Mouse (Mus musculus): ENCODE data around the gene Fabp3. TPM values are rescaled to one million over a fixed set of nuclear protein-coding genes. Genes with fewer than 3 reads are reported as not detected.

Fabp3 gene
- polyA plus RNA-seq, 1 experiment from 2014 or later: 170 TPM

DNA sequence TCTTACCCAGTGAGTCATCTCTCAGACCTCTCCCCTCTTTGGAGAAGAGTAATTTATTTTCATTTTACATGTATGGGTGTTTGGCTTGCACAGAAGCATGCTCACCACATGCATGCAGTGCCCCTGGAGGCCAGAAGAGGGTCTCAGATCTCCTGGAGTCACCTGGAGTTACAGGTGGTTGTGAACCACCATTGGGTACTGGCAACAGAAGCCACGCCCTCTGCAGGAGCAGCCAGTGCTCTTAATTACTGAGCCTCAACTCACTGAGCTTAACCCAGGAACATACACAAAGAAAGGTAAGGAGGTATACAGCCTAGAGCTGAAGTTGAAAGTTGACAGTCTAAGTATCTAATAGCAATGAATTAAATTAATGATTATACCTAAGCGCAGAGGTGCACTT, 17.1 kb downstream of the Fabp3 start:
- Histone ChIP-seq H3K36me3 (ENCODE audit: control insufficient read depth, insufficient read depth, low read length) (peaks cover 73% of the 10 kb centered on the region), H3K9ac (replicated peaks; ENCODE audit: low read length) (no peak overlapping the region)
- 90% methylated on average over 2 of the region's 2 CpGs for WGBS

GRCm38 (mm10) chr4:130327366-130327765, 19.0 kb downstream of the Fabp3 start:
- ATAC-seq (ENCODE audit: low FRiP score, low TSS enrichment) (no peak), DNase-seq (no peak)
- Histone ChIP-seq H3K4me2 (ENCODE audit: low read length) (no peak overlapping the region), H3K27ac (replicated peaks; ENCODE audit: low read depth, low read length) (no peak overlapping the region), H3K9me3 (ENCODE audit: control insufficient read depth, low read length) (no peaks in the 10 kb centered on the region), H3K4me1 (ENCODE audit: control insufficient read depth, insufficient read depth, low read length) (no peaks in the 10 kb centered on the region), H3K9ac (replicated peaks; ENCODE audit: low read length) (no peak overlapping the region), H3K27me3 (ENCODE audit: control insufficient read depth, insufficient read depth, low read length) (no peaks in the 10 kb centered on the region), H3K36me3 (ENCODE audit: control insufficient read depth, insufficient read depth, low read length) (peaks cover 66% of the 10 kb centered on the region), H3K4me3 (replicated peaks; ENCODE audit: low read depth, low read length) (no peak overlapping the region)
- WGBS: 81% methylated on average over 9 of the region's 9 CpGs

More for the DNA sequence above, 17.1 kb downstream of the Fabp3 start:
- DNase-seq (no peak), ATAC-seq (ENCODE audit: low FRiP score, low TSS enrichment) (no peak)
- H3K4me1 ChIP-seq (ENCODE audit: control insufficient read depth, insufficient read depth, low read length): no peaks in the 10 kb centered on the region
- no peaks in the 10 kb centered on the region for H3K9me3 ChIP-seq (ENCODE audit: control insufficient read depth, low read length)
- no peaks in the 10 kb centered on the region for H3K27me3 ChIP-seq (ENCODE audit: control insufficient read depth, insufficient read depth, low read length)
- H3K27ac ChIP-seq (replicated peaks; ENCODE audit: low read depth, low read length): no peak overlapping the region
- H3K4me3 ChIP-seq (replicated peaks; ENCODE audit: low read depth, low read length): no peak overlapping the region
- no peak overlapping the region for H3K4me2 ChIP-seq (ENCODE audit: low read length)

- H3K9ac ChIP-seq (replicated peaks; ENCODE audit: low read length): no peak overlapping the region
- peaks cover 62% of the 10 kb centered on the region for H3K36me3 ChIP-seq (ENCODE audit: control insufficient read depth, insufficient read depth, low read length)
- DNase-seq (no peak), ATAC-seq (ENCODE audit: low FRiP score, low TSS enrichment) (no peak)
- H3K4me2 ChIP-seq (ENCODE audit: low read length): no peak overlapping the region
- WGBS: 90% methylated on average over 5 of the region's 5 CpGs
- no peaks in the 10 kb centered on the region for H3K4me1 ChIP-seq (ENCODE audit: control insufficient read depth, insufficient read depth, low read length)
- H3K9me3 ChIP-seq (ENCODE audit: control insufficient read depth, low read length): no peaks in the 10 kb centered on the region
- no peak overlapping the region for H3K27ac ChIP-seq (replicated peaks; ENCODE audit: low read depth, low read length)
- H3K4me3 ChIP-seq (replicated peaks; ENCODE audit: low read depth, low read length): no peak overlapping the region
- no peaks in the 10 kb centered on the region for H3K27me3 ChIP-seq (ENCODE audit: control insufficient read depth, insufficient read depth, low read length)
These were observed 27.5 kb downstream of the Fabp3 start for GRCm38 (mm10) chr4:130335867-130336266.

DNA sequence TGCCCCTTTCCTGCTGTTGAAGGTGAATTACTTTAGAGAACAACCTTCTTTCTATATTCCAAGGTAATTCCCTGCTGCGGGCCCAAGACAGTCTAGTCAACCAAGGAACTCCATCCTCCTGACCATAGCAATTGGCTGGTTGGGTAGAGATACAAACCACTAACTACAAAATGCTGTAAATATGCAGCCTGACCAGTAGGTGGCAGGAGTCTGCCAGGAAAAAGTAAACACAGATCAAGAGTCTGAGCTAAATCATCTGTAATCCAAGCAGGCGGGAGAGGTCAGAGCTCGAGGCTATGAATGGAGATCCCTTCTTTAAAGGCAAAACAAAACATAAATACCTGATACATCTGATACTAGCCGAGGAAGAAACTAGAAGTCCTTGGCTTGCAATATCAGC, 33.3 kb downstream of the Fabp3 start:
- peak; percentile 84 for DNase-seq
- H3K27ac ChIP-seq (replicated peaks; ENCODE audit: low read depth, low read length): no peak overlapping the region
- no peak overlapping the region for H3K4me2 ChIP-seq (ENCODE audit: low read length)
- H3K27me3 ChIP-seq (ENCODE audit: control insufficient read depth, insufficient read depth, low read length): no peaks in the 10 kb centered on the region
- ATAC-seq (ENCODE audit: low FRiP score, low TSS enrichment): no peak
- H3K36me3 ChIP-seq (ENCODE audit: control insufficient read depth, insufficient read depth, low read length): peaks cover 50% of the 10 kb centered on the region
- no peaks in the 10 kb centered on the region for H3K4me1 ChIP-seq (ENCODE audit: control insufficient read depth, insufficient read depth, low read length)
- no peak overlapping the region for H3K4me3 ChIP-seq (replicated peaks; ENCODE audit: low read depth, low read length)
- no peak overlapping the region for H3K9ac ChIP-seq (replicated peaks; ENCODE audit: low read length)
- WGBS: 21% methylated on average over 4 of the region's 4 CpGs
- H3K9me3 ChIP-seq (ENCODE audit: control insufficient read depth, low read length): no peaks in the 10 kb centered on the region

GRCm38 (mm10) chr4:130349666-130350065, 41.3 kb downstream of the Fabp3 start:
- Histone ChIP-seq H3K27ac (replicated peaks; ENCODE audit: low read depth, low read length) (no peak overlapping the region), H3K4me2 (ENCODE audit: low read length) (no peak overlapping the region), H3K27me3 (ENCODE audit: control insufficient read depth, insufficient read depth, low read length) (no peaks in the 10 kb centered on the region), H3K36me3 (ENCODE audit: control insufficient read depth, insufficient read depth, low read length) (peaks cover 73% of the 10 kb centered on the region), H3K4me3 (replicated peaks; ENCODE audit: low read depth, low read length) (no peak overlapping the region), H3K9me3 (ENCODE audit: control insufficient read depth, low read length) (no peaks in the 10 kb centered on the region), H3K9ac (replicated peaks; ENCODE audit: low read length) (no peak overlapping the region), H3K4me1 (ENCODE audit: control insufficient read depth, insufficient read depth, low read length) (no peaks in the 10 kb centered on the region)
- no peak for DNase-seq
- no peak for ATAC-seq (ENCODE audit: low FRiP score, low TSS enrichment)
- 96% methylated on average over 6 of the region's 6 CpGs for WGBS

DNA sequence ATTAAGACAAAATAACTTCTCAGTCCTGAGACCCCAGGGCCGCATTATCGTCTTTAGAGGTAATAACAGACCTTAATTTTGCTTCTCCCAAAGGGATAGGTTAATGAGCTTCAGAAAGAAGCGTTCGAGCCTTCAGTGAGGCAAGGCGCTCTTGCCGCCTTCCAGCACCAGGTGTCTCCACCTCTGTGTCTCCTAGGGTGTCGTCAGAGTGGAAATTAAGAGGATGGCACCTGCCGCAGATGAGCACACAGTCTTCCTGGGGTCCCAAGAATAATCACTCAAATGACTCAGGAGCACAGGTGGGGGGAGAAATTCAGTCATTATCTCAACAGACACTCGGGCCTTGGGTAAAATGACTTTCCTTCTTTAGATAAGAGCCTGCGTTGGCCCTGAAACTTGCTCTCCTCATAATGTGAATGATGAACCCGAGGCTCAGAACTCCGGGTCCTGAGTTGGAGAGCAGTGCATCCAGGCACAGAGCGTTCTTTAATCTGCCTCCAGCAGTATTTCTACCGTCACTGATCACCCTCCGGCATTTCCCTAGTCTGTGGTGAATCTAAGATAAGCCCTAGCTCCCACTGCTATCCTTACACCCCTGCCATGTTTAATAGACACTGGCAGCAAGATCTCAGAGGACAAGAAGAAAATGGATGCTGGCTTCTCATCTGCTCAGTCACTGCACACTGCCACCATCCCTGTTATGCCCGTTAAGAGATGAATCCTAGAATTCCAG, 42.5 kb downstream of the Fabp3 start:
- peaks cover 63% of the 10 kb centered on the region for H3K36me3 ChIP-seq (ENCODE audit: control insufficient read depth, insufficient read depth, low read length)
- no peaks in the 10 kb centered on the region for H3K27me3 ChIP-seq (ENCODE audit: control insufficient read depth, insufficient read depth, low read length)
- WGBS: 88% methylated on average over 16 of the region's 16 CpGs
- no peak overlapping the region for H3K4me3 ChIP-seq (replicated peaks; ENCODE audit: low read depth, low read length)
- no peak for ATAC-seq (ENCODE audit: low FRiP score, low TSS enrichment)
- no peaks in the 10 kb centered on the region for H3K4me1 ChIP-seq (ENCODE audit: control insufficient read depth, insufficient read depth, low read length)
- no peak overlapping the region for H3K27ac ChIP-seq (replicated peaks; ENCODE audit: low read depth, low read length)
- H3K4me2 ChIP-seq (ENCODE audit: low read length): no peak overlapping the region
- no peaks in the 10 kb centered on the region for H3K9me3 ChIP-seq (ENCODE audit: control insufficient read depth, low read length)
- H3K9ac ChIP-seq (replicated peaks; ENCODE audit: low read length): no peak overlapping the region
- DNase-seq: no peak

- peaks cover 62% of the 10 kb centered on the region for H3K36me3 ChIP-seq (ENCODE audit: control insufficient read depth, insufficient read depth, low read length)
- no peak for ATAC-seq (ENCODE audit: low FRiP score, low TSS enrichment)
These were observed 44.2 kb downstream of the Fabp3 start for GRCm38 (mm10) chr4:130352588-130352987.

GRCm38 (mm10) chr4:130357946-130358345, 49.6 kb downstream of the Fabp3 start:
- Histone ChIP-seq H3K9me3 (ENCODE audit: control insufficient read depth, low read length) (no peaks in the 10 kb centered on the region), H3K4me1 (ENCODE audit: control insufficient read depth, insufficient read depth, low read length) (peaks cover 17% of the 10 kb centered on the region), H3K27ac (replicated peaks; ENCODE audit: low read depth, low read length) (no peak overlapping the region), H3K9ac (replicated peaks; ENCODE audit: low read length) (no peak overlapping the region), H3K4me2 (ENCODE audit: low read length) (no peak overlapping the region), H3K4me3 (replicated peaks; ENCODE audit: low read depth, low read length) (no peak overlapping the region), H3K27me3 (ENCODE audit: control insufficient read depth, insufficient read depth, low read length) (no peaks in the 10 kb centered on the region), H3K36me3 (ENCODE audit: control insufficient read depth, insufficient read depth, low read length) (peaks cover 18% of the 10 kb centered on the region)
- no peak for ATAC-seq (ENCODE audit: low FRiP score, low TSS enrichment)
- no peak for DNase-seq

More at GRCm38 (mm10) chr4:130352588-130352987, 44.2 kb downstream of the Fabp3 start:
- Histone ChIP-seq H3K4me3 (replicated peaks; ENCODE audit: low read depth, low read length) (no peak overlapping the region), H3K9me3 (ENCODE audit: control insufficient read depth, low read length) (no peaks in the 10 kb centered on the region), H3K4me2 (ENCODE audit: low read length) (no peak overlapping the region), H3K27ac (replicated peaks; ENCODE audit: low read depth, low read length) (no peak overlapping the region), H3K9ac (replicated peaks; ENCODE audit: low read length) (no peak overlapping the region), H3K27me3 (ENCODE audit: control insufficient read depth, insufficient read depth, low read length) (no peaks in the 10 kb centered on the region), H3K4me1 (ENCODE audit: control insufficient read depth, insufficient read depth, low read length) (no peaks in the 10 kb centered on the region)
- DNase-seq: no peak
- whole genome bisulfite sequencing: 94% methylated on average over 7 of the region's 7 CpGs

DNA sequence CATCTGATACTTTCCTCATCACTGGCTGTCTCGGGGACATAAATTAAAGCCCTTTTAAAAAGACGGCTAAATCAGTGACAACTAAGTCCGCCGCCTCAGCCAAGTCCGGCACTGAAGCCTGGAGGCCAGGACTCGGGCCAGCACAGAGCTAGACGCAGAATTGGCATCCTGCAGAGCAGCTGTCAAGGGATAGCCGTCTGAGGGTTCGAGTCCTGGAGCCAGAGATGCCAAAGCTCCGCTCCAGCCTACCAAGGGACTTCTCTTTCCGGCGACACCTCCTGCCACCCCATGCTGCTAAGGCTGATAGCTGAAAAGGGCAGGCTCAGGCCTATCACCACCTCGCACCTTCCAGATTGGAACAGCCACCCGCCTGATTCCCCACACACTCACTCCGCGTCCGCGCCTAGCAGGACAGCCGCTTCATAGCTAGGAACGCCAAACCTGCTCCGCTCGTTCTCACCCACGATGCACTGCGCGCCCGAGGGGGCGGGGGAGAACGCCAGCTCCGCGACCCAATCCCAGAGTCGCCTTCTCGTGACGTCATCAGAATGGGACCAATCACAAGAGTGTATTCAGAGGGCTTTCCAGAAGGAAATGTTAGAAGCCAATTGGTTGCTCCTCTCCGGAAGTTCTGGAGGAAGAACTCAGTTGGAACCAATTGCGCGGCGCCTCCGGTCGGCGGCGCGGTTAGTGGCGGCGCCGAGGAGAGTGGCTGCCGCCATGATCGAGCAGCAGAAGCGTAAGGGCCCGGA, 51.3 kb downstream of the Fabp3 start, which contains the start of the genes Zcchc17 and Snrnp40:
Zcchc17 (minus strand) TSS at position 458 of the 752 bp plus-strand sequence.
Snrnp40 (plus strand) TSS at position 647 of the 752 bp plus-strand sequence.
- Histone ChIP-seq H3K4me1 (ENCODE audit: control insufficient read depth, insufficient read depth, low read length) (peaks cover 17% of the 10 kb centered on the region), H3K27me3 (ENCODE audit: control insufficient read depth, insufficient read depth, low read length) (no peaks in the 10 kb centered on the region), H3K4me3 (replicated peaks; ENCODE audit: low read depth, low read length) (peak within 1 kb of the TSS; percentile 68), H3K4me2 (ENCODE audit: low read length) (peak within 1 kb of the TSS; percentile 87), H3K36me3 (ENCODE audit: control insufficient read depth, insufficient read depth, low read length) (peaks cover 21% of the 10 kb centered on the region), H3K9me3 (ENCODE audit: control insufficient read depth, low read length) (no peaks in the 10 kb centered on the region), H3K9ac (replicated peaks; ENCODE audit: low read length) (peak within 1 kb of the TSS; percentile 79), H3K27ac (replicated peaks; ENCODE audit: low read depth, low read length) (peak within 1 kb of the TSS; percentile 82)
- peak; percentile 99 for ATAC-seq (ENCODE audit: low FRiP score, low TSS enrichment)
- DNase-seq: peak; percentile 100
- under 1% methylated on average over 49 of the region's 49 CpGs for WGBS

All from midbrain, embryonic 14.5 days (tissue).